Comparison of ENCODE assay signal across 7 mouse cellular contexts in the genomic region with DNA sequence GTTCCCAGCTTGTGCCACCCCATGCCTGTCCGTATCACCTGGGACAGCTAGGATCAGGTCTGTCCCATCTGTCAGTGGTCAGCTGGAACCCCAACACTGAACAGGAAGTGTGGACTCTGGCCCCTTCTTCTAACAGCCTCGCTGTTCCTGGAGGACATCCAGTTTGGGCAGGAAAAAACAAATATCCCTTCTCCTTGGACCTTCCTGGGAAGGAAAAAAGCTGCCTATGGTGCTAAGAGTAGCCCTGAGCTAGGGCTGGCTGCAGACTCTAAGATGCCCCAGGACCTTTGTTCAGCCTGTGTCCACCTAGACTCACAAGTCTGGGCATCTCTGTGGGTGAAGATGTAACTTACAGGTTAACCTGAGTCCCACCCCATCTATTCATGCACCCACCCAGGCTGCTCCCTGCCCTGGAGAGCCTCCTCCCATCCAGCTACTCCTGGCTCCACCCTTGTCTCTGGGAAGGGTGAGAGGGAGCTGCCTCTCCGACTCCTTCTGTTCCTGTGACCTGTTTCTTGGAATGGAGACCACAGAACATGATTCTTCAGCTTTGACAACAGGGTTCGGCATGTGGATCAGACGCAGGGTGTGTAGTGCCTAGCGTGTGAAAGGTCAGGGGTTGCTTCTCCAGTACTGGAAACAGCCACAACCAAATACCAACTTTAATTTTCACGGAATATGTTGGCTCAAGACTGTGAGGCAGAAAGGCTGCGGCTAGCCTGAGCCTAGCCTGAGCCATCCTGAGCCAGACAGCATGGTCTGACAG. TPM values are rescaled to one million over a fixed set of nuclear protein-coding genes. Genes with fewer than 3 reads are reported as not detected.
A peak's percentile ranks its signal among the peaks of the same experiment; 100 is the strongest.
DNase-seq lines count a peak whose midpoint lies in the region; ATAC-seq and TF ChIP-seq lines count a peak whose summit lies in the region.

No protein-coding gene starts in this region.

- peak overlapping the region; percentile 55; the same call in 1 of the 2 replicates for H3K9ac ChIP-seq in embryonic facial prominence, embryonic 11.5 days (replicated peaks; ENCODE audit: low read length)
- peak overlapping the region; percentile 53; the same call in 1 of the 2 replicates for H3K9ac ChIP-seq in hindbrain, embryonic 13.5 days
- H3K9ac ChIP-seq in liver, postnatal 0 days (replicated peaks): 0 out of 2 replicates have a peak overlapping the region, but pooled peaks have one; percentile 11

- H3K4me1 ChIP-seq in embryonic facial prominence, embryonic 11.5 days (ENCODE audit: control insufficient read depth, insufficient read depth, low read length): peaks cover 12% of the 10 kb centered on the region
- peaks cover 55% of the 10 kb centered on the region for H3K4me1 ChIP-seq in hindbrain, embryonic 13.5 days (replicated peaks)
- H3K4me1 ChIP-seq in liver, postnatal 0 days (ENCODE audit: insufficient read depth): no peaks in the 10 kb centered on the region

- H3K36me3 ChIP-seq in embryonic facial prominence, embryonic 11.5 days (replicated peaks; ENCODE audit: control insufficient read depth, insufficient read depth, low read depth, low read length): no peaks in the 10 kb centered on the region
- no peaks in the 10 kb centered on the region for H3K36me3 ChIP-seq in hindbrain, embryonic 13.5 days
- H3K36me3 ChIP-seq in liver, postnatal 0 days (replicated peaks; ENCODE audit: insufficient read depth, low read length): no peaks in the 10 kb centered on the region

- no peaks in the 10 kb centered on the region for H3K9me3 ChIP-seq in embryonic facial prominence, embryonic 11.5 days (replicated peaks; ENCODE audit: control insufficient read depth, low read length)
- H3K9me3 ChIP-seq in hindbrain, embryonic 13.5 days: no peaks in the 10 kb centered on the region
- no peaks in the 10 kb centered on the region for H3K9me3 ChIP-seq in liver, postnatal 0 days (ENCODE audit: low read length)

- H3K4me2 ChIP-seq in embryonic facial prominence, embryonic 11.5 days (ENCODE audit: low read depth, low read length): peak overlapping the region; percentile 48
- peak overlapping the region; percentile 46 for H3K4me2 ChIP-seq in hindbrain, embryonic 13.5 days
- peak overlapping the region; percentile 42; the same call in 1 of the 2 replicates for H3K4me2 ChIP-seq in liver, postnatal 0 days (ENCODE audit: low read depth, low read length)

- no peak for ATAC-seq in embryonic facial prominence, embryonic 11.5 days (replicated peaks; ENCODE audit: insufficient number of reproducible peaks, low FRiP score, low TSS enrichment, low read depth)
- ATAC-seq in hindbrain, embryonic 13.5 days (ENCODE audit: low FRiP score): no peak
- no peak for ATAC-seq in liver, postnatal 0 days

- H3K4me3 ChIP-seq in embryonic facial prominence, embryonic 11.5 days (ENCODE audit: low read depth, low read length): peak overlapping the region; percentile 30; the same call in 1 of the 2 replicates
- peak overlapping the region; percentile 24 for H3K4me3 ChIP-seq in hindbrain, embryonic 13.5 days
- H3K4me3 ChIP-seq in liver, postnatal 0 days (ENCODE audit: low read depth, low read length): peak overlapping the region; percentile 12; the same call in 1 of the 2 replicates
- H3K4me3 ChIP-seq in layer of hippocampus, adult 2 months: no peak overlapping the region

- H3K27me3 ChIP-seq in embryonic facial prominence, embryonic 11.5 days (ENCODE audit: control insufficient read depth, insufficient read depth, low read length): no peaks in the 10 kb centered on the region
- peaks cover 20% of the 10 kb centered on the region; the same call in 1 of the 2 replicates for H3K27me3 ChIP-seq in hindbrain, embryonic 13.5 days
- H3K27me3 ChIP-seq in liver, postnatal 0 days (ENCODE audit: insufficient read depth, low read length): peaks cover 7% of the 10 kb centered on the region; the same call in 1 of the 2 replicates

- DNase-seq in adipocyte (ENCODE audit: low spot score): peak; percentile 70
- no peak for DNase-seq in embryonic facial prominence, embryonic 11.5 days (ENCODE audit: low spot score)
- no peak for DNase-seq in liver, postnatal 0 days
- no peak for DNase-seq in thymus, postnatal 10 days (ENCODE audit: low spot score in 2 of 2)
- no peak for DNase-seq in layer of hippocampus, adult 2 months (ENCODE audit: low spot score in 2 of 2)
- no peak for DNase-seq in right cerebral cortex, postnatal 10 days (ENCODE audit: low spot score in 2 of 2)

- TF ChIP-seq CTCF in liver, postnatal 0 days (IDR thresholded peaks at IDR 0.05; ENCODE audit: low read depth): no peak
- TF ChIP-seq CTCF in layer of hippocampus, adult 2 months (conservative IDR thresholded peaks at IDR 0.05): no peak

- no peak overlapping the region for H3K27ac ChIP-seq in embryonic facial prominence, embryonic 11.5 days (replicated peaks; ENCODE audit: low read depth, low read length)
- no peak overlapping the region for H3K27ac ChIP-seq in hindbrain, embryonic 13.5 days
- H3K27ac ChIP-seq in liver, postnatal 0 days (ENCODE audit: low read depth): peak overlapping the region; percentile 55
- no peak overlapping the region for H3K27ac ChIP-seq in layer of hippocampus, adult 2 months

- WGBS in embryonic facial prominence, embryonic 11.5 days: 49% methylated on average over 8 of the region's 8 CpGs
- 58% methylated on average over 8 of the region's 8 CpGs for WGBS in hindbrain, embryonic 13.5 days
- 58% methylated on average over 8 of the region's 8 CpGs for WGBS in liver, postnatal 0 days (ENCODE audit: insufficient replicate concordance)

- TF ChIP-seq EP300 in liver, postnatal 0 days (IDR thresholded peaks at IDR 0.05; ENCODE audit: low read depth): no peak

RNA-seq across cellular contexts. Expression of a gene that starts 1.1 kb away (rescaled TPM):
- 5.0 and 5.2 TPM in 2 replicates for polyA plus RNA-seq in embryonic facial prominence, embryonic 11.5 days (2014; fragmentation: Nextera tagmentation; extraction: Ambion mirVana)
- polyA plus RNA-seq in hindbrain, embryonic 13.5 days (2015; fragmentation: Nextera tagmentation; extraction: Ambion mirVana): 2.8 and 3.4 TPM in 2 replicates
- 5.8 and 5.9 TPM in 2 replicates for polyA plus RNA-seq in liver, postnatal 0 days (2015; fragmentation: Nextera tagmentation; extraction: Ambion mirVana)
- 1 to 10 TPM; 3.0 to 3.9 TPM for total RNA-seq in layer of hippocampus, adult 2 months (2021)

RNA-seq across cellular contexts. Expression of a gene that starts 10.2 kb away (rescaled TPM):
- 19.5 and 23.2 TPM in 2 replicates for polyA plus RNA-seq in embryonic facial prominence, embryonic 11.5 days (2014; fragmentation: Nextera tagmentation; extraction: Ambion mirVana)
- 24.4 and 24.9 TPM in 2 replicates for polyA plus RNA-seq in hindbrain, embryonic 13.5 days (2015; fragmentation: Nextera tagmentation; extraction: Ambion mirVana)
- 7.5 and 7.8 TPM in 2 replicates for polyA plus RNA-seq in liver, postnatal 0 days (2015; fragmentation: Nextera tagmentation; extraction: Ambion mirVana)
- total RNA-seq in layer of hippocampus, adult 2 months (2021): 10 to 100 TPM; 38.0 to 40.5 TPM

RNA-seq across cellular contexts. Expression of a gene that starts 27.2 kb away (rescaled TPM):
- 1.0 and 1.7 TPM in 2 replicates for polyA plus RNA-seq in embryonic facial prominence, embryonic 11.5 days (2014; fragmentation: Nextera tagmentation; extraction: Ambion mirVana)
- 2.9 and 4.8 TPM in 2 replicates for polyA plus RNA-seq in hindbrain, embryonic 13.5 days (2015; fragmentation: Nextera tagmentation; extraction: Ambion mirVana)
- 68.3 and 74.1 TPM in 2 replicates for polyA plus RNA-seq in liver, postnatal 0 days (2015; fragmentation: Nextera tagmentation; extraction: Ambion mirVana)
- total RNA-seq in layer of hippocampus, adult 2 months (2021): 10 to 100 TPM; 17.8 to 18.3 TPM

RNA-seq across cellular contexts. Expression of a gene that starts 47.5 kb away (rescaled TPM):
- polyA plus RNA-seq in embryonic facial prominence, embryonic 11.5 days (2014; fragmentation: Nextera tagmentation; extraction: Ambion mirVana): 5.0 and 5.9 TPM in 2 replicates
- polyA plus RNA-seq in hindbrain, embryonic 13.5 days (2015; fragmentation: Nextera tagmentation; extraction: Ambion mirVana): 7.0 and 7.1 TPM in 2 replicates
- 4.9 and 5.6 TPM in 2 replicates for polyA plus RNA-seq in liver, postnatal 0 days (2015; fragmentation: Nextera tagmentation; extraction: Ambion mirVana)
- total RNA-seq in layer of hippocampus, adult 2 months (2021): 10 to 100 TPM; 14.8 TPM

Comparison
In these comparisons a context has a peak if more than half of its experiments do, and no peak if none do; other contexts are left out.
1. RNA of a gene that starts 27.2 kb away (polyA plus RNA-seq): 68.3 to 74.1 TPM in liver, postnatal 0 days; 2.9 to 4.8 TPM in hindbrain, embryonic 13.5 days and 1.0 to 1.7 TPM in embryonic facial prominence, embryonic 11.5 days; every median in the first group is over 10 times any median in the second.
2. Peak in every context shown above with its lines, with median percentiles within 50 percentile points of each other: H3K4me2 ChIP-seq and H3K9ac ChIP-seq.